Mouse (Mus musculus): ENCODE data around the gene Tnfsf9. TPM values are rescaled to one million over a fixed set of nuclear protein-coding genes. Genes with fewer than 3 reads are reported as not detected.

The Tnfsf9 gene
- polyA plus RNA-seq, 1 experiment from 2014 or later = 5.8 TPM

- no peaks in the 10 kb centered on the region for H3K9me3 ChIP-seq (replicated peaks)
- no peak overlapping the region for H3K9ac ChIP-seq
- H3K27ac ChIP-seq (replicated peaks) = no peak overlapping the region
- H3K4me2 ChIP-seq (replicated peaks) = no peak overlapping the region
- no peaks in the 10 kb centered on the region for H3K4me1 ChIP-seq
- no peak for ATAC-seq (ENCODE audit: insufficient number of reproducible peaks, low FRiP score, low TSS enrichment, low read depth)
- no peaks in the 10 kb centered on the region for H3K36me3 ChIP-seq
- no peak overlapping the region for H3K4me3 ChIP-seq (replicated peaks)
- H3K27me3 ChIP-seq = no peaks in the 10 kb centered on the region
- WGBS = 65% methylated on average over 3 of the region's 3 CpGs
Observed at GRCm38 (mm10) chr17:57135635-57136034, 30.5 kb downstream of the Tnfsf9 start.

DNA sequence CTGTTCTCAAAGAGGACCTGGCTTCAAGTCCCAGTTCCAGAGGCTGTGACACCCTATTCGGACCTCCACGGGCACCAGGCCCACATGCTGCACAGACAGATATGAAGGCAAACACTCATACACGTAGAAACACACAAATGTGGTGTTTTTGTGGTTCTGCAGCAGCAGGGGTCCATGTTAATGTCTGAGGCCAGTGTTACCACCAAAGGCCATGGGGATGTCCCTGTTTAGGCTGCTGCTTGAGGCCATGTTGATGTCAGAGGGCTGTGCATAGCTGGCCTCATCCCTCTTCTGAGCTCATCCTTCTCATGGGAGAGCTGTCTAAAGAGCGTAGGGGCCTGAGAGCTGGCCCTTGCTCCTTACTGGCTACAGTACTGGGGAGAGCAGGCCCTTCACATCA lies 33.6 kb downstream of the Tnfsf9 start:
- 76% methylated on average over 4 of the region's 4 CpGs for WGBS

DNA sequence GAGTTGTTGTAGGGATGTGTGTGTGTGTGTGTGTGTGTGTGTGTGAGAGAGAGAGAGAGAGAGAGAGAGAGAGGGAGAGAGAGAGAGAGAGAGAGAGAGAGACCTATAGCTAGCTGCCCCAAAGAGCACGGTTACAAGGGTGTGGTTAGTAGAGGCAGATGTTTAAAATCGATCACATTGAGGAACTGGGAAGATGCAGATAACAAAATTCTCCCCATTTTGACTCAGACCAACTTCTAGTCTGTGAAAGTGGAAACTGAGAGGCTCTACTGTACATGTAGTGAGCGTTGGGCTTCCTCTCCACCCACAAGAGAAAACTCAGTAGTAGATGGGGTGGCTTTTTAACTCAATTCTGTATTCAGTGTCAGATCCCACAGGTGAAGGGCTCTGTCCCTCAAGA lies 34.6 kb downstream of the Tnfsf9 start:
- H3K27ac ChIP-seq (replicated peaks) = no peak overlapping the region
- H3K4me3 ChIP-seq (replicated peaks) = no peak overlapping the region
- no peak overlapping the region for H3K4me2 ChIP-seq (replicated peaks)
- H3K4me1 ChIP-seq = no peaks in the 10 kb centered on the region
- WGBS = 78% methylated on average over 3 of the region's 3 CpGs
- no peaks in the 10 kb centered on the region for H3K27me3 ChIP-seq
- no peaks in the 10 kb centered on the region for H3K9me3 ChIP-seq (replicated peaks)
- no peak overlapping the region for H3K9ac ChIP-seq
- no peaks in the 10 kb centered on the region for H3K36me3 ChIP-seq
- ATAC-seq (ENCODE audit: insufficient number of reproducible peaks, low FRiP score, low TSS enrichment, low read depth) = no peak

More for the DNA sequence above, 33.6 kb downstream of the Tnfsf9 start:
- no peaks in the 10 kb centered on the region for H3K4me1 ChIP-seq
- no peak overlapping the region for H3K4me3 ChIP-seq (replicated peaks)
- no peaks in the 10 kb centered on the region for H3K9me3 ChIP-seq (replicated peaks)
- no peak overlapping the region for H3K4me2 ChIP-seq (replicated peaks)
- no peaks in the 10 kb centered on the region for H3K36me3 ChIP-seq
- no peaks in the 10 kb centered on the region for H3K27me3 ChIP-seq
- ATAC-seq (ENCODE audit: insufficient number of reproducible peaks, low FRiP score, low TSS enrichment, low read depth) = no peak
- H3K27ac ChIP-seq (replicated peaks) = no peak overlapping the region
- H3K9ac ChIP-seq = no peak overlapping the region

GRCm38 (mm10) chr17:57143704-57144103 lies 38.6 kb downstream of the Tnfsf9 start:
- ATAC-seq (ENCODE audit: insufficient number of reproducible peaks, low FRiP score, low TSS enrichment, low read depth) = no peak
- H3K27me3 ChIP-seq = peaks cover 30% of the 10 kb centered on the region
- no peak overlapping the region for H3K4me3 ChIP-seq (replicated peaks)
- no peak overlapping the region for H3K4me2 ChIP-seq (replicated peaks)
- 82% methylated on average over 3 of the region's 3 CpGs for WGBS
- no peaks in the 10 kb centered on the region for H3K36me3 ChIP-seq
- no peak overlapping the region for H3K27ac ChIP-seq (replicated peaks)
- no peaks in the 10 kb centered on the region for H3K9me3 ChIP-seq (replicated peaks)
- H3K4me1 ChIP-seq = no peaks in the 10 kb centered on the region
- H3K9ac ChIP-seq = no peak overlapping the region

DNA sequence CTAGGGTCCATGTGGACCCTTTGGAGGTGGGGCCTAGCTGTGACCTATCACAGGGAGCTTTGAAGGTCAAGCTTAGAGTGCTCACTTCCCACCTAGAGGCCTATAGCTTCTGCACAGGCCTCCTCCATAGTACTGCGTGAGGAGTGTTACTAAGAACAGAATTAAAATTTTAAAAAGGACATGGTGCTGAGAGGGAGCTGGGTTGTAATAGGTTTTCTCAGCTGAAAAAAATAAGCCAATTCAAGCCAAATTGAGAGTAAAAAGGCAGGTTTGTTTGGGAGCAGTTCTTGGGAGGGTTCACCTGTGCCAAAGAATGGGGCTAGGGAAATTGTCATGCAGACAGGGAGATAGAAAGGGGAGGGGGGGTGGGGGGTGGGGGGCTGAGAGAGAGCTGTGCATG lies 40.0 kb downstream of the Tnfsf9 start:
- ATAC-seq (ENCODE audit: insufficient number of reproducible peaks, low FRiP score, low TSS enrichment, low read depth) = no peak

DNA sequence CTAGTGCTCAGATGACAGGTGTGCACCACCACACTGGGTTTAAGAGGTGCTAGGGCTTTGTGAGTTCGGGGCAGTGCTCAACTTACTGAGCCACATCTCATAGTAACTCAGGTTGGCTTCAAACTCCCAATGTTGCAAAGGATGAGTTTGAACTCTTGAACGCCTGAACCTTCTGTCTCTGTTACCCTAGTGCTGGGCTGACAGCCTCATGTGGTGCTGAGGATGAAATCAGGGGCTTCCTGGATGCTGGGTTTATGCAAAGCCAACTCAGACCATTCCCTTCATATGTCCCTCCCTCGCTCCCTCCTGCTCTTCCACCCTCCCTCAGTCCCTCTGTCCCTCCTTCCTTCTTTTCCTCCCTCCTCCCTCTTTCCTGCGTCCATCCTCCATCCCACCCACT lies 43.2 kb downstream of the Tnfsf9 start:
- H3K4me3 ChIP-seq (replicated peaks) = no peak overlapping the region
- no peak overlapping the region for H3K4me2 ChIP-seq (replicated peaks)
- H3K27me3 ChIP-seq = peaks cover 51% of the 10 kb centered on the region
- no peak overlapping the region for H3K9ac ChIP-seq
- no peak for ATAC-seq (ENCODE audit: insufficient number of reproducible peaks, low FRiP score, low TSS enrichment, low read depth)
- no peaks in the 10 kb centered on the region for H3K36me3 ChIP-seq
- 57% methylated on average over 4 of the region's 4 CpGs for WGBS
- peaks cover 9% of the 10 kb centered on the region for H3K4me1 ChIP-seq
- no peak overlapping the region for H3K27ac ChIP-seq (replicated peaks)
- no peaks in the 10 kb centered on the region for H3K9me3 ChIP-seq (replicated peaks)

More for the DNA sequence above, 40.0 kb downstream of the Tnfsf9 start:
- Histone ChIP-seq H3K27ac (replicated peaks) (no peak overlapping the region), H3K4me2 (replicated peaks) (no peak overlapping the region), H3K4me3 (replicated peaks) (no peak overlapping the region), H3K9me3 (replicated peaks) (no peaks in the 10 kb centered on the region), H3K9ac (no peak overlapping the region), H3K36me3 (no peaks in the 10 kb centered on the region), H3K27me3 (peaks cover 44% of the 10 kb centered on the region), H3K4me1 (peaks cover 9% of the 10 kb centered on the region)
- 51% methylated on average over 1 of the region's 1 CpGs for WGBS

GRCm38 (mm10) chr17:57148994-57149803 lies 44.1 kb downstream of the Tnfsf9 start, which contains the start of gene Cd70:
Gene Cd70, minus strand, starts transcription at chr17:57149777.
- H3K9ac ChIP-seq = no peak within 1 kb of the TSS
- peaks cover 51% of the 10 kb centered on the region for H3K27me3 ChIP-seq
- ATAC-seq (ENCODE audit: insufficient number of reproducible peaks, low FRiP score, low TSS enrichment, low read depth) = no peak

GRCm38 (mm10) chr17:57153006-57153405 lies 47.9 kb downstream of the Tnfsf9 start:
- Histone ChIP-seq H3K27me3 (peaks cover 28% of the 10 kb centered on the region), H3K4me3 (replicated peaks) (no peak overlapping the region), H3K4me1 (peaks cover 9% of the 10 kb centered on the region), H3K9ac (no peak overlapping the region), H3K4me2 (replicated peaks) (no peak overlapping the region), H3K9me3 (replicated peaks) (no peaks in the 10 kb centered on the region), H3K27ac (replicated peaks) (no peak overlapping the region), H3K36me3 (no peaks in the 10 kb centered on the region)
- WGBS = 79% methylated on average over 6 of the region's 6 CpGs
- ATAC-seq (ENCODE audit: insufficient number of reproducible peaks, low FRiP score, low TSS enrichment, low read depth) = no peak

More at GRCm38 (mm10) chr17:57148994-57149803, 44.1 kb downstream of the Tnfsf9 start, which contains the start of gene Cd70:
- peak within 1 kb of the TSS; percentile 29 for H3K4me3 ChIP-seq (replicated peaks)
- WGBS = 2% methylated on average over 39 of the region's 39 CpGs
- no peak within 1 kb of the TSS for H3K27ac ChIP-seq (replicated peaks)
- no peaks in the 10 kb centered on the region for H3K36me3 ChIP-seq
- peaks cover 9% of the 10 kb centered on the region for H3K4me1 ChIP-seq
- H3K9me3 ChIP-seq (replicated peaks) = no peaks in the 10 kb centered on the region
- H3K4me2 ChIP-seq (replicated peaks) = peak within 1 kb of the TSS; percentile 46

GRCm38 (mm10) chr17:57153787-57154186 lies 48.7 kb downstream of the Tnfsf9 start:
- Histone ChIP-seq H3K27me3 (peaks cover 20% of the 10 kb centered on the region), H3K4me2 (replicated peaks) (no peak overlapping the region), H3K4me3 (replicated peaks) (no peak overlapping the region), H3K9me3 (replicated peaks) (no peaks in the 10 kb centered on the region), H3K4me1 (peaks cover 9% of the 10 kb centered on the region), H3K9ac (no peak overlapping the region), H3K36me3 (no peaks in the 10 kb centered on the region), H3K27ac (replicated peaks) (no peak overlapping the region)
- 77% methylated on average over 4 of the region's 4 CpGs for WGBS
- no peak for ATAC-seq (ENCODE audit: insufficient number of reproducible peaks, low FRiP score, low TSS enrichment, low read depth)

Other genes starting within 250 kb of the Tnfsf9 start
- gene Acsbg2, start 230.9 kb upstream of the Tnfsf9 start, polyA plus RNA-seq (2015; fragmentation: Nextera tagmentation; extraction: Ambion mirVana) = 0.16 TPM in 1 of 2 replicates, not detected in the other
- 0.27 and 0.29 TPM in 2 replicates for gene 1700061G19Rik, start 229.8 kb upstream of the Tnfsf9 start, polyA plus RNA-seq (2015; fragmentation: Nextera tagmentation; extraction: Ambion mirVana)
- 53.9 and 56.9 TPM in 2 replicates for gene Mllt1, start 169.9 kb upstream of the Tnfsf9 start, polyA plus RNA-seq (2015; fragmentation: Nextera tagmentation; extraction: Ambion mirVana)
- gene Acer1, start 123.2 kb upstream of the Tnfsf9 start, polyA plus RNA-seq (2015; fragmentation: Nextera tagmentation; extraction: Ambion mirVana) = 10.2 and 10.4 TPM in 2 replicates
- gene Clpp, start 115.0 kb upstream of the Tnfsf9 start, polyA plus RNA-seq (2015; fragmentation: Nextera tagmentation; extraction: Ambion mirVana) = 136 and 139 TPM in 2 replicates
- 34.9 and 42.3 TPM in 2 replicates for gene Alkbh7, start 108.0 kb upstream of the Tnfsf9 start, polyA plus RNA-seq (2015; fragmentation: Nextera tagmentation; extraction: Ambion mirVana)
- gene Pspn, start 105.3 kb upstream of the Tnfsf9 start, polyA plus RNA-seq (2015; fragmentation: Nextera tagmentation; extraction: Ambion mirVana) = not detected in 2 replicates
- 64.3 and 68.2 TPM in 2 replicates for gene Gtf2f1, start 94.0 kb upstream of the Tnfsf9 start, polyA plus RNA-seq (2015; fragmentation: Nextera tagmentation; extraction: Ambion mirVana)
- 0.56 and 0.60 TPM in 2 replicates for gene Gm17949, start 93.9 kb upstream of the Tnfsf9 start, polyA plus RNA-seq (2015; fragmentation: Nextera tagmentation; extraction: Ambion mirVana)
- gene Khsrp, start 73.8 kb upstream of the Tnfsf9 start, polyA plus RNA-seq (2015; fragmentation: Nextera tagmentation; extraction: Ambion mirVana) = 40.7 and 41.4 TPM in 2 replicates
- not detected in 2 replicates for gene Slc25a41, start 63.7 kb upstream of the Tnfsf9 start, polyA plus RNA-seq (2015; fragmentation: Nextera tagmentation; extraction: Ambion mirVana)
- gene Crb3, start 46.2 kb upstream of the Tnfsf9 start, polyA plus RNA-seq (2015; fragmentation: Nextera tagmentation; extraction: Ambion mirVana) = 13.0 and 14.6 TPM in 2 replicates
- gene Slc25a23, start 45.5 kb upstream of the Tnfsf9 start, polyA plus RNA-seq (2015; fragmentation: Nextera tagmentation; extraction: Ambion mirVana) = 6.7 and 8.2 TPM in 2 replicates
- gene Dennd1c, start 26.8 kb upstream of the Tnfsf9 start, polyA plus RNA-seq (2015; fragmentation: Nextera tagmentation; extraction: Ambion mirVana) = 2.6 and 4.9 TPM in 2 replicates
- gene Tubb4a, start 17.5 kb upstream of the Tnfsf9 start, polyA plus RNA-seq (2015; fragmentation: Nextera tagmentation; extraction: Ambion mirVana) = 6.7 and 9.7 TPM in 2 replicates
- gene Cd70, start 44.5 kb downstream of the Tnfsf9 start, polyA plus RNA-seq (2015; fragmentation: Nextera tagmentation; extraction: Ambion mirVana) = not detected in 2 replicates
- 0.28 TPM in 1 of 2 replicates, not detected in the other for gene Tnfsf14, start 88.9 kb downstream of the Tnfsf9 start, polyA plus RNA-seq (2015; fragmentation: Nextera tagmentation; extraction: Ambion mirVana)
- gene C3, start 122.8 kb downstream of the Tnfsf9 start, polyA plus RNA-seq (2015; fragmentation: Nextera tagmentation; extraction: Ambion mirVana) = 1.0 and 1.8 TPM in 2 replicates
- 39.4 and 41.7 TPM in 2 replicates for gene Gpr108, start 143.1 kb downstream of the Tnfsf9 start, polyA plus RNA-seq (2015; fragmentation: Nextera tagmentation; extraction: Ambion mirVana)
- gene Trip10, start 144.1 kb downstream of the Tnfsf9 start, polyA plus RNA-seq (2015; fragmentation: Nextera tagmentation; extraction: Ambion mirVana) = 36.8 and 41.7 TPM in 2 replicates
- gene Vav1, start 173.8 kb downstream of the Tnfsf9 start, polyA plus RNA-seq (2015; fragmentation: Nextera tagmentation; extraction: Ambion mirVana) = 4.3 and 4.4 TPM in 2 replicates